Mouse (Mus musculus) lung, postnatal 10 days (tissue): ENCODE data around the gene Dapk3.

Experiments used
- DNase-seq: peaks from one replicate; pipeline ENCODE4 v3.0.0; 2021

The Dapk3 gene

GRCm38 (mm10) chr10:81182336-81183333 lies at the start of gene Dapk3:
Gene Dapk3, plus strand, starts transcription at chr10:81183005.
- DNase-seq, result peak; percentile 98

DNA sequence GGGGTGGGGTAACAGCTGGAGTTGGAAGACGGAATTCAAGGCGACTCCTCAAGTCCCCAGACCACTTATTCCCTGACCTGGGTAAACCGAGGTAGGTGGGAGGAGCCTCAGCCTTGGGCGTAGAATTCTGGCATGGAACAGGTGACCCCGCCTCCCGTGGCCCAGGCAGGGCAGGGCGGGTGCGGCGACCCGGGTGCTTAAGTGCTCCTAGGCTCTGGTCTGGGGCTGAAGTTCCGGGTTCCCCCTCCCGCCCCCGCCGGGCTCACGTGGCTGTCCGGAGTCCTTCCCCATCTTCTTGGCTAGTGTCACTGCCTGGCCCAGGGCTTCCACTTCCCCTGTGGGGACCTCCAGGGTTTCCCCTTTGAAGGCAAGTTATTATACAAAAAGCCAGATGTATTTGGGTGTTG lies 48.6 kb upstream of the Dapk3 start:
- DNase-seq, result peak; percentile 81

DNA sequence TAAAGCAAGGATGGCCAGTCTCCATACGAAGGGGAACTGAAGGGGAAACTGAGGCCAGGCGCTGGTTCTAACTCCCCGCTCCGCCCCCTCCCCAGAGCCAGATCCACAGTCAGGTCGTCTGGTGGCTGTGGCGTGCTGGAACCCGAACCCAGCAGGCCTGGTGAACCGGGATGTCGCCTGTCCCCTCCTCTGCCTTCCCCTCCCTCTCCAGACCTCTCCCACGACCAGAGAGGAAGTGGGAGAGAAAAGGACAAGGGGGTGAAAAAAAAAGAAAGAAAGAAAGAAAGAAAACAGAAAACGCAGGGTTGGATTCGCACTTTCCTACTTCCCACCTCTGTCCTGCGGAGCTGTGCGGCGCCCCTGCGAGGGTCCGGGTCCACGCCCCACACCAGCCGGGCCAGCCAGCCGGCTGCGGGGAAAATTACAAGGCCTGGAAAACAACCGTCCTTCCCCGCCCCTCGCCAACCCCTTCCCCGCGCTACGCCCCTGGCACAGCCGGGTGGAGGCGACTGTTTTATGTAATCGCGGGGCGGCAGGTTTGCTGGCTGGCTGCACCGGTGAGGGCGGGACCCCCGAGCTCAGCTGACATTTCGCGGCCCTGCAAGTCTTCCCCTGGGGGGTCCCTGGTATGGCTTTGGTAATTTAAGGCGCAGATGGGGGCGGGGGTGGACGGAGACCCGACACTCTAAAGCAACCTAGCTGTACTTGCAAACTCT lies 47.7 kb upstream of the Dapk3 start, which contains the start of gene Zbtb7a:
Zbtb7a (plus strand) TSS at position 255 of the 716 bp plus-strand sequence.
- peak; percentile 63 for DNase-seq

GRCm38 (mm10) chr10:81135831-81136705 lies 46.7 kb upstream of the Dapk3 start:
- DNase-seq, result peak; percentile 88

- DNase-seq, result peak; percentile 88
Measured at GRCm38 (mm10) chr10:81136706-81137231, 46.0 kb upstream of the Dapk3 start.

DNA sequence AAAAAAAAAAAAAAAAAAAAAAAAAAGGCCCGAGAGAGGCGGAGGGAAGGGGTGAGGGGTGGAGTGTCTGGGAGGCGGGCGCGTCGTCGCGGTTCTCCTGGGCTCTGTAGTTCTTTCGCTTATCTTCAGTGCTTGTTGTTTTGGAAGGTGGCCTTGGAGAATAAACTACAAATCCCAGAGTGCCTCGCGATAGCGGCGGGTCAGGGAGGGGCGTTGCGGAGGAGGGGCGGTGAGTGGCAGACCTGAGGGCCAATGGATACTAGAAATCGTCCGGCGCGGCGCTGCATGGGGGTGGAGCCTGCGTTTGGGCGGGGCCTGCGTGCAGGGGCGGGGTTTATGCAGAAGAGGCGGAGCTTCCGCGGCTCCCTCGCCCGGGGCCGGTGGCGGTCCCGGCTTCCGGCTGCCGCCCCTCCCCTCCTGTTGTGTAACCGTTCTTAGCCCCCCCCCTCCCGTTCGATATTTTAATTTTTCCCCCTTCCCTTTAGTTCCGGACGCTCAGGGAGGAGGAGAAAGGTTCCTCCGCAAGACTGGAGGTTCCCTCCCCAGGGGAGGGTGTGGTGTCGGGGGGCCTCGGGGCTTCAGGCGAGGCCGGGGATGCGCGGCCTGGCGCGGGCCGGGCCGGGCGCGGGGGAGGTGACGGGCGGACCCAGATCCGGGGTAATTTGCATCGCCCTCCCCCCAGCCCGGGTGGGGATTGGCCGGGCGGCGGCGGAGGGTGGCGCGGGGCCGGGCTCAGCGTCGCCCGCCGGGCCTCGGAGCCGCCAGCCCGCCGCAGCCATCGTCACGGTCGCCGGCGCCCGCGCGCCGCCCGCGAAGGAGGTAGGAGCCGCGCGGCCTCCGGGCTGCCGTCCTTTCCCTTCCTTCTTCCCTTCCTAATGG lies 45.3 kb upstream of the Dapk3 start:
- peak; percentile 99 for DNase-seq

DNA sequence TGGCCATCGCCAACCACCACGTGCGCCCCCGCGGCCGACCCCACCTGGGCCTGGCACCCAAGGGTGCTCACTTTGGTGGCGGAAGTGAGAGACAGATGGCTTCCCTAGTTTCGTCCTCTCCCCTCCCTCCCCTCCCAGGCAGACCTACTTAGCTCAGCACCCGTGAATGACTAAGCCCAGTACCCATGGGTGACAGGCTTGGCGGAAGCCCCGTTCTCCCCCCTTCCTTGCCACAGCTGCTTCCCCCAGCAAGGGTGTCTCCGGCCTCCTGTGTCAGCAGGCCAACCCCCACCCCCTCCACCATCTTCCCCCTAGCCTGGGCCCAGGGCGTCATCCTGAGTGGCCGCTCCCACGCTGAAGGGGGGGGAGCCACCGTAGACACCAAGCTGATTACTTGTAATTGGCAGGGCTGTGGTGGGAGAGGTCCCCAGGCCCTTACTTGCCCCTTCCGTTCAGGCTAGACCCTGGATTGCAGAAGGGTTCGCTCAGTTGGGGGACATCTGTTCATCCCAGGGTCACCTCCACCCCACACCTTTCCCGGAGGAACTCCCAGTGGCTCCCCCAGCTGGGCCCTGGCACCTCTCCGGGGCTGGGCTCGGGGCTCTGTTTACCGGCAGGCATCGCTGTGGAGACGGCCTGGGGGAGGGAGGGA lies 44.5 kb upstream of the Dapk3 start:
- peak; percentile 75 for DNase-seq

DNA sequence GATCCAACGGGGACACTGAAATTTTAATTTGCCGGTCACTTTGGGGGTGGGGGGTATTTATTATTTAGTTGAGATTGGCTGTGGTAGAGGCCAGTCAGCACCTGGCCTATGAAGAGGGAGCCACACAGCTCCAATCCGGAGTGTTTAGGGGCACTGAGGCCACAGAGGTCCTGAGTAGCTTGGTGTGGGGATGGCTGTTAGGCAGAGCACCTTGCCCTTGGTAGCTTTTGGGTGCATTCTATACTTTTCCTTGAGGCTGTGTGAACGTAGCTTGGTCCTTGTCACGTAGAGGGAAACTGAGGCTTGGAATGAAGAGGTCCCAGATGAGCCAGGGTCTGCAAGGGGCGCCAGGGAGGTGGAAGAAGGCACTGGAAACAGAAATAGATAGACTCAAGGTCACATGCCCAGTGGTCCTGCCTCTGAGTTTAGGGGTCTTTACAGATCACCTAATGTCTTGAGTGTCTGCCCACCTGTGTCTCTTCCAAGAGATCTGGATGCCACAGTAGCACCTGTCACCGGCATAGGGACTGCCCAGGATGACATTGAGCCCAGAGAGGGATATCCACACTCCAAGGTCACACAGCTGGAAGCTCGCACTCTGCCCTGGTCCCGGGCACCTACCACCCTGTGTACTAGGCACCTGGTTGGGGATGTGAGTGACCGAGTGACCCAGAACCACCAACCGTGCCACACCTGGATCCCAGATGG lies 43.8 kb upstream of the Dapk3 start:
- no peak for DNase-seq

DNA sequence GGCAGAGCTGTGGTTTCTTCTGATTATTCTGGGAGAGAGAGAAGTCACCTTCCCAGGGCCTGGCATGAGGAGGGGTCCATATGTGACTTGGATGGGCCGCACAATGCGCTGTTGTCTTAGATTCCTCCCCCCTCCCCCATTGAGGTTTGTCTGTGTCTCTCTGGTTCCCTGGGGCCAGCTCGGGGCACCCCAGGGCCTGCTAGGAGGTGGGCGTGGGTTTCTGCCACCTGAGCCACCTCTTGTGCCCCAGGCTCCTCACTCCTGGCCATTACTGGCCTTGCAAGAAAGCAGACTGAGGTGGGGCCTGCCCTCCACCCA lies 43.3 kb upstream of the Dapk3 start:
- DNase-seq, result no peak

DNA sequence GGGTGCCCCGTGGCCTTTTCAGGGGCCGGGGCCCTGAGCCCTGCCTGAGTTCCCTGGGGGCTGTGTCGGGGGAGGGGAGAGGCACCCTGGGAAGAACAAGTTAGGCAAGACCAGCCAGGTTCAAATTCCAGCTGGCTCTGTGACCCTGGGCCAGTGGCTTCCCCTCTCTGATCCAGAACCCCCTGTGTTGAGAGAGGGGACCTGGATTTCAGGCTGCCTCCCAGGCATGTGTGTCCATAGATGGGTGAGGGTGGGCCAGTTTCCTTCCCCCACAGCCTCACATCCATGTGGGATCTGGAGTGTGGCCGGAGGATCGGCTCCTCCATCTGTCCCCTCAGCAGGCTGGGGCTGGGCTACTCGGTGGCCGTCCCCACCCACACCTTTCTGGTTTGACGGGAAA lies 42.8 kb upstream of the Dapk3 start:
- DNase-seq, result no peak

- DNase-seq, result peak; percentile 68
Measured at GRCm38 (mm10) chr10:81140717-81141454, 41.9 kb upstream of the Dapk3 start.

DNA sequence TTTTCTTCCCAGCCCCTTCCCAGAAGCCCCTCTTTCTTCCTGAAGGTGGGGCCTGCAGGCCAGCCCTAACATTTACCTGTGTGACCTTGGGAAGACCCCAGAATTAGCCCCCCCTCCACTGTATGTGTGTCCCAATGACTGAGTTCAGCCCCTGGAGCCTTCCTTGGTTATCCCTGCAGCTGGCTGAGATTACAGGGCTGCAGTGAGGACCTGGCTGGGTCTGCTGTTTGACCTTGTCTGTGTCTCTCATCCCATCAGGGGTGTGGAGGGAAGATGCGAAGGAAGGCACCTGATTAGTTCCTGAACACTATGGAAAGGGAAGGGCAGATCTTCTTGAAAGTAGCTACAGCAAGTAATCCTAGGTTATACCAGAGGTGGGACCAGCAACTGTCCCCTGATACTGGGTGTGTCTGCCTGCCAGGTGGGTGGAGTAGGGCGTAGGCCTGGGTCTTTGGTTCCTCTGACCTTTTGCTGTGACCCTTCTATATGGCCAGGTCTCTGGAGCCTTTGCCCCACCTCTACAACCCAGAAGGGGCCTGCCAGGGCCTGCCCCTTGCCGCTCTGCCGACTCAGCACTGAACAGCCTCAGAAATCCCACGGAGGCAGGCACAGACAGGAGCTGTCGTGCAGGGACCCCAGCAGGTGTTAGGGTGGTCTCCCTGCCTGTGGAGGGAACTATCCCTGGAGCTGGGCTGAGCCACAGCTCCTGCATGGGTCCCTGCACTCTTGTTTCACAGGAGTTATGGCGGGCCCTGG lies 41.2 kb upstream of the Dapk3 start:
- no peak for DNase-seq

DNA sequence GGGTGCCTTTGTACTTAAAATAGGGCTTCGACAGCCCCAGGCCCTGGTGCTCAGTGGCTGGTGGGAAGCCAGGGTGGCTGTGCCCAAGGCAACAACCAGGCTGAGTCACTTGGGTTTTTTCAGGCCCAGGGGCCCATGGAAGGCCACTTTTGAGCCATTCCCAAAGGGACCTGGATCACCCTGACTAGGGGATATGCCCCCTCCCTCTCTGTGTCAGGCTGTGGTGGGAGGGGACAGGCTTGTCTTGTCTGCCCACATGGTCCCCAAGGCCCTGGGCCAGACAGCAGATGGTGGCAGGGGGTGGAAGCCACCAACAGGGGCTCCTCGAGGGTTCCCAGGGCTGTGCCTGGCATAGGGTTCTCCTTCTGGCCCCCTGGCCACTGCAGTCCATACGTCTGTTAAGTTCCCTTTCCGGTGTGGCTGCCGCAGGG lies 40.2 kb upstream of the Dapk3 start:
- no peak for DNase-seq

DNA sequence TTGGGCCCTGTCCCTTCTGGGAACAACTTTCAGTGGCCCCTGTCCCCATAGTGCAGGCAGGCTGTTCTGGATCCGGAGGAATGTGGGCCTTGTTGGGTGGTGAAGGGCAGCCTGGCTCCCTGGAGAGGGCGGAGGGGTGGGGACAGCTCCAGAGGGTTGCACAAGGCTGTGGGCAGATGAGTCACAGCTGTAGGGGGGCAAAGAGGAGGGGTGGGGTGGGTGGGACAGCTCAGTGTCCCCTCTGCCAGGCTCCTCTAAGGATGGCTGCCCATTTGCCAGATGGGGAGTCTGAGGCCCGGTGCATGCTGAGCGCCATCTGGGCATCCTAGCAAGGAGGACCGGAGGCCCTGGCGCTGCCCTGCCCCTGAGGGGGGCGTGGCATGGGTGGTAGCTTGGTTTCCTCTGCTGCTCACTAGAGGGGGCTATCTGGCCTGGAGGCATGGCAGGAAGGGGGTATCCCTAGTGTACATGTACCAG lies 39.6 kb upstream of the Dapk3 start:
- DNase-seq, result peak; percentile 54

DNA sequence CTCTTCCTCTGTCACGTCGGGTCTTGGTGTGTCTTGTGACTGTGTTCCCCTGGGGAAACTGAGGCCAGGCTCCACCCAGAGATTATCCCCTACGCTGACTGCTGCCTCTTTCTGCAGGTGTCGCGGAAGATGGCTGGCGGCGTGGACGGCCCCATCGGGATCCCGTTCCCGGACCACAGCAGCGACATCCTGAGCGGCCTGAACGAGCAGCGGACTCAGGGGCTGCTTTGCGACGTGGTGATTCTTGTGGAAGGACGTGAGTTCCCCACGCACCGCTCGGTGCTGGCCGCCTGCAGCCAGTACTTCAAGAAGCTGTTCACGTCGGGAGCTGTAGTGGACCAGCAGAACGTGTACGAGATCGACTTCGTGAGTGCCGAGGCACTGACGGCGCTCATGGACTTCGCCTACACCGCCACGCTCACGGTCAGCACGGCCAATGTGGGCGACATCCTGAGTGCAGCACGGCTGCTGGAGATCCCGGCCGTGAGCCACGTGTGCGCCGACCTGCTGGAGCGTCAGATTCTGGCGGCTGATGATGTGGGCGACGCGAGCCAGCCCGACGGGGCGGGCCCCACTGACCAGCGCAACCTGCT lies 38.9 kb upstream of the Dapk3 start:
- no peak for DNase-seq

- peak; percentile 63 for DNase-seq
Measured at GRCm38 (mm10) chr10:81144667-81145066, 38.1 kb upstream of the Dapk3 start.

GRCm38 (mm10) chr10:81145307-81145706 lies 37.5 kb upstream of the Dapk3 start:
- DNase-seq, result no peak

- DNase-seq, result no peak
Measured at GRCm38 (mm10) chr10:81145778-81146177, 37.0 kb upstream of the Dapk3 start.
